Mouse (Mus musculus): ENCODE data around the gene Hes6.

Hes6 gene

GRCm38 (mm10) chr1:91405406-91406169 is 8.2 kb downstream of the Hes6 start:
- peak in 1 of 2 experiments; percentile 66 for DNase-seq (ENCODE audit: low spot score in 2 of 2)

GRCm38 (mm10) chr1:91404976-91405375 is 8.9 kb downstream of the Hes6 start:
- no peak for DNase-seq (ENCODE audit: low spot score in 2 of 2)

GRCm38 (mm10) chr1:91398260-91399062 is 15.4 kb downstream of the Hes6 start, which contains the start of gene Ilkap:
TSS of gene Ilkap (minus strand) at chr1:91398815.
- DNase-seq (ENCODE audit: low spot score in 2 of 2) = peak; percentile 51 to 83

GRCm38 (mm10) chr1:91397927-91398259 is 15.9 kb downstream of the Hes6 start:
- no peak for DNase-seq (ENCODE audit: low spot score in 2 of 2)

DNA sequence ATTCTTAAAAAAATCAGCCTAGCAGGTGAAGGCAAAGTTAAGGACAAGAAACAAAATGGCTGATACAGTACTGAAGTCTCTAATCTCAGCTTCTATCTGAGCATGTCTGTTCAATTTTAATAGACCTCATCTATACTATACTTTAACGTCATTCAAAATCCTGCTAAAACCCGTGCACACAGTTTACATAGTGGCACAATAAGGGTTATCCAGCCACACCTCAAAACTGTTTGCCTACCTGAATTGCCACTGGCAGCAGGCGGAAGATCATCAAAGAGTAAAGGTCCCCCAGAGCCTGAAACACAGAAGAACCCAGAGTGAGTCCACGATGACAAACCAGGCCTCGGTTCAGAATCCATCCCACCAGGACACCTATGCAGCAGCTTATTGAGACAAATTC is 23.5 kb downstream of the Hes6 start:
- no peak for DNase-seq (ENCODE audit: low spot score in 2 of 2)

DNA sequence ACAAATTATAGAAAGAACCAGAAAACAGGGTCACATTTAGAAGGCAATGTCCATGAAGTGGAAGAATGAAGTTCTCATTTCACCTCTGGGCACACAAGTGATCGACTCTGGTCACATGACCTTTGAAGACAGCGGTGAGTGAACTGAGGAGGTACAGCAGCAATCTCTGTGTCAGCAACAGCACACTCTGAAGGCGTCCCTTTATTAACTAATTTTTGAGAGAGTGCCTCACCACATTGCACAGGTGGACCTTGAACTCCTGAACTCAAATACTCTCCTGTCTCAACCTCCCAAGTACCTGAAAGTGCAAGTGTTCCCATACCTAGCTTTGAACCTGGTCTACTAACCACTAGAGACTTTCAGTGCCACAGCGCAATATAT is 32.8 kb downstream of the Hes6 start:
- DNase-seq (ENCODE audit: low spot score in 2 of 2) = no peak

DNA sequence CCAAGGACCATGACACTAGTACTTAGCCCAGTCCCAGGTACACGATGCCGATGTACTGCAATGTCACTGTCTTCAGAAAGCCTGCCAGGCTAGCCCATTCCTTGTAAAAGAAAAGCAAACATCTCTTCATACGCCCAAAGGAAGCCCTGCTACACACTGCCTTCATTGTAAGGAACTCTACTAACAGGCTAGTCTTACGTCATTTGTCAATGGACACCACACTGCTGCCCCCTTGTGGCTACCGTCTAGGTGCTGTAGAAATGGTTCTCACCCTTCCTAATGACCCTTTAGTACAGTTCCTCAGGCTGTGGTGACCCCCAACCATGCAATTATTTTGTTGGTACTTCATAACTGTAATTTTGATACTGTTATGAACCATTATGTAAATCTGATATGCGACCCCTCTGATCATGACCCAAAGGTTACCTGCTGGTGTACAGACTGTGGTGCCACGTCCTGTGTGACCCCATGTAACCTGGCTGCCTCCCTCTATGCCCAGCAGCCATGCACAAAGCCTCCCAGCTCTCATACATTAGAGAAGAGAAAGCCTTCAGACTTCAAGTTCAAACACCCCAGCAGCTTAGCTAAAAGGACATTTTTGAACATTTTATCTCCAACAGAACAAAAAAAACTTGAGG is 33.3 kb downstream of the Hes6 start:
- DNase-seq (ENCODE audit: low spot score in 2 of 2) = peak; percentile 74 to 79

- no peak for DNase-seq (ENCODE audit: low spot score in 2 of 2)
These were observed 40.4 kb downstream of the Hes6 start for GRCm38 (mm10) chr1:91373414-91373835.

DNA sequence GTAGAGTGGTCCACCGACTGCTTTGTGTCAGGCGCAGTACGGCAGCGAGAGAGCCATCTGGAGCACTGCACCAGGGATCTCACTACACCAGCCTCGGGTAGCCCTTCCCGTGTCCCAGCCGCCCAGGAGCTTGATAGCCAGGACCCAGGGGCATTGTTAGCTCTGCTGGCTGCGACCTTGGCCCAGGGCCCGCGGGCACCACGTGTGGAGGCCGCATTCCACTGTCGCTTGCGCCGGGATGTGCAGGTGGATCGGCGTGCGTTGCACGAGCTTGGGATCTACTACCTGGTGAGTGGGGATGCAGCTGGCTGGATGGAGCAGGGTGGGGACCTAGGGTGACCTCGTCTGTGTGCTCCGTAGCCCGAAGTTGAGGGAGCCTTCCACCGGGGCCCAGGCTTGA is 43.8 kb downstream of the Hes6 start:
- DNase-seq (ENCODE audit: low spot score in 2 of 2) = no peak

GRCm38 (mm10) chr1:91369408-91369807 is 44.4 kb downstream of the Hes6 start:
- DNase-seq (ENCODE audit: low spot score in 2 of 2) = no peak

DNA sequence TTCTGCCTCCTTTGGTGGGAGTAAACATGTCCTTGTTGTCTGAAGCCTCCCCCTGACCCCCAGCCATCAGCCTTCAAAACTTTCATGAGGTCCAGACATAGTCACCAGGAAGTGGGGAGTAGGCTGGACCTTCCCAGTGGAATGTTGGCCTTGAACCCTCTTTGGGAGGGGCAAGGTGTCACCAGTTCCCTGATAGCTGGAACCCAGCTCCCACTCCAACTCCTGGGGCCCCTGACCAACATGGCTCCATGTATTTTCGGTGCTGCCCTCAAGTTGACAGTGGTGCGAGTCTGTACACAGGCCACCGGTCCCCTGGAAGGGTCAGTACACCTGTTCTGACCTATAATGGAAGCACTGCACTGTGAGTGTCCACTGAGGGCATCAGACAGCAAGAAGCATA is 46.5 kb downstream of the Hes6 start:
- DNase-seq (ENCODE audit: low spot score in 2 of 2) = no peak

DNA sequence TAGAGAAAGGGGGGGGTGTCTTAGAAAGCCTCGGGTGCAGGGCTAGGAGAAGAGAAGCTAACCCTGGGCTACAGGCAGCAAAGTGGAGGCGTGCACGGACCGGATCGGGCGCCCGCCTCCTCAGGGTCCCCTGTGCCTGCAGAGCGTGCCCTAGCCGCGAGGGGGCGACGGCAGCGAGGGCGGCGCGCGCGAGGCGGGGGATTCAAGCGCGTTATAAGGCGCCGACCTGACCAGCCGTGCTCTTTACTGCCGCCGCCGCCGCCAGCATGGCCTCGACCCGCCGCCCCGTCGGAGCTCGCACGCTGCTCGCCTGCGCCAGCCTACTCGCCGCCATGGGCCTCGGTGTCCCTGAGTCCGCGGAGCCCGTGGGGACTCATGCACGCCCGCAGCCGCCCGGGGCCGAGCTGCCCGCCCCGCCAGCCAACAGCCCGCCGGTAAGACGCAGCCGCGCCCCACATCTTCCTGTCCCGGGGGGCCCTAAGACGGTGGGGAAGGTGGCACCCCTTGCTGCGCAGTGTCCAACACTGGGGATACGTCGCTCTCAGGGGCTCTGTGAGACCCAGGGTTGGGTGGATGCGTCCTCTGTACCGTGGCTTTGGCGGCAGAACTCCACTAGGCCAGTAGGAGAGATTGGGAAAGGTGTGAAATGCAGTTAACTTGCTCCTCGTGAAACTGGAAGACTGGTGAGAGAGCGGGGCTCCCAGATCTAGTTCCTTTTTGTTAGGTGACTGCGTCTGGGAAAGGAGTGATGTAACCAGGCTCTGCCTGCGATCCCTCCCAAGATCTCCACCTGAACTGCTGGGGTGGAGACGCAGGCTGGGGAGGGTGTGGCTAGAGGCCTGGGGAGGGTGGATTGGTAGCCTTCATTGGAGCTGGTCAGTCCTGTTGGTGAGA is 47.4 kb downstream of the Hes6 start, which contains the start of gene Erfe:
Gene Erfe (plus strand): TSS at position 216 of the 894 bp plus-strand sequence.
- peak in 1 of 2 experiments; percentile 72 for DNase-seq (ENCODE audit: low spot score in 2 of 2)

GRCm38 (mm10) chr1:91365816-91366214 is 48.0 kb downstream of the Hes6 start:
- no peak for DNase-seq (ENCODE audit: low spot score in 2 of 2)

GRCm38 (mm10) chr1:91364822-91365644 is 48.8 kb downstream of the Hes6 start:
- no peak for DNase-seq (ENCODE audit: low spot score in 2 of 2)

DNA sequence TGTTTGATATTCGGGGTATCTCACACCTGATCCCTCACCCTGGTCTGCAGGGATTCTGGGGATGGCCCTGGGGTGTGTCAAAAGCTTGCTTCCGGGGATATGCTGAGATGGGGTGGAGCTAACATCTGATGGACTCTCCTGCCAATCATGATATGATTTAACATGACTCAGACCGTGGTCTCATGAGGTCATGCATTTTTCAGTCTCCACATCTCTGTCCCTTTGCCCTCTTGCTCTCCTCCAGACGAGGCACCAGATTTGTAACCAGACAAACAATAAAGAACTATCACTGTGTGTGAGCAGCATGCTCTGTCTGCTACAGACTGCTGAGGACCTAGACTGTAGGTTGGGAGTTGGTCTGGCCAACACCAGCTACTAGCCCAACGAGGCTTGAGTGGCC is 51.7 kb downstream of the Hes6 start:
- DNase-seq (ENCODE audit: low spot score in 2 of 2) = no peak
